Mouse (Mus musculus): ENCODE results near the gene Tmem177.

Gene Tmem177

DNA sequence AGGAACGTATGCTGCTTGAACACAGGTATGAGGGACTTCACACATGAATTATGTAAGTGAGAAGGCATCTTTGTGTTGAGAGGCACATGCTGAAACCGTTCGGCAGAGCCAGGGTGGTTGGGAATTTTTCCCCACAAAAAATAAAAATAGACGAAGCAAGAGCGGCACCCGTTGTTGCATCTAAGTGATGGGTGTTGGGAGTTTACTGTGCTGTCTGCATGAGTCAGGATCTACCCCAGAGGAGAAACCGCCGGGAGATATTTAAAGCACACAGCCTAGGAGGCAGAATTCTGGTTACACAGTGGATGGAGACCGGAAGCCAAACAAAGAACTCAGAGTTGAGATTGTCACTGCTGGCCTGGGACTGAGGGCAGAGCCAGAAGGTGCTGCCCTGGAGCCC, 21.9 kb downstream of the Tmem177 start:
- DNase-seq (ENCODE audit: low spot score in 2 of 2), result no peak

DNA sequence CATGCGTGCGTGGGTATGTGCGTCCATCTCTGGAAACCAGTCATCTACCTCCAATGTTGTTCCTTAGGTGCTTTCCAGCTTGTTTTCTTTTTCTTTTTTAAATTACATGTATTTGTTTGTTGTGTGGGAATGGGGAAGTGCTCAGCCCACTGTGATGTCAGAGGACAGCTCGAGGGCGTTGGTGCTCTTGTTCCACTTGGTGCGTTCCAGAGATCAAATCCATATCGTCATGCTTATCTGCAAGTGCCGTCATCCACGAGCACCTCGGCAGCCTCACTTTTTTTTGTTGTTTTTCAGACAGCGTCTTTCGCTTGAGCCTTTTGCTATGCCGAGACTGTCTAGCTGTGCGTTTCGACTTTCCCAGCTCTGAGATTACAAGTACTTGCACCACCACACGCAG, 23.7 kb downstream of the Tmem177 start:
- no peak for DNase-seq (ENCODE audit: low spot score in 2 of 2)

DNA sequence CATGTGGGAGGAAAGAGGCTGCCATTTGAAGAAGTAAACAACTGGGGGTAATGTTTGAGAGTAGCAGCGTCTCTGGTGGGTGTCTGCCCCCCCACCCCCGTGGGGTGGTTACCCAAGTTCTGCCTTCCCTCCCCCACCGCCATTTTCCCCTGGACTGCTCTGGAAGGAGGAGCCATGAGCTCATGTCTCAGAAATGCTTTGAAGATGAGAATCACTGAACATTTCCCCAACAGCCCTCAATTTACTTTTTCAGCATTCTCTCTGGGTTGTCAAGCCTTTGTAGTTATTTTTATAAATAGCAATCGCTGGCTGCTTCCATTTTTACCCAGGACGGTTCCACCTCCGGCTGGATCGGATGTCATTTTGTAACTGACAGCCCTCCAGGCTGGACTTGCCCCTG, 26.7 kb downstream of the Tmem177 start:
- DNase-seq (ENCODE audit: low spot score in 2 of 2), result no peak

DNA sequence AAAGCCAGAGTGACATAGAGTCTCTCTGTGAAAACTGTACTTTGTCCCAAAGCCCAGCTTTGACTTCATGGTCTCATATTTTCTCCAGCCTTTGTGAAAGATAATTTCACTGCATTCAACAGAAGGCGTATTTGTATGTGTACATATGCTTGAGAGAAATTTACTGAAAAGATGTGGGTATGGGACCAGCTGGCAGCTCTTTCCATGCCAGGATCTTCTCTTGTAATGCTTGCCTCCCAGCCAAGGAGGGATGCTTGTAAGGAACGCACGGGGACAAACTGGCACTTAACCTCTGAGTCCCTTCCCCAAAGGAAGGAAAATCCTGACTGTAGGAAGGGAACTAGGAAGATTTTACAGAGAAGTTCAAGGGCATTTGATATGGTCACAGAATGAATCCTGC, 28.7 kb downstream of the Tmem177 start:
- DNase-seq (ENCODE audit: low spot score in 2 of 2), result no peak

DNA sequence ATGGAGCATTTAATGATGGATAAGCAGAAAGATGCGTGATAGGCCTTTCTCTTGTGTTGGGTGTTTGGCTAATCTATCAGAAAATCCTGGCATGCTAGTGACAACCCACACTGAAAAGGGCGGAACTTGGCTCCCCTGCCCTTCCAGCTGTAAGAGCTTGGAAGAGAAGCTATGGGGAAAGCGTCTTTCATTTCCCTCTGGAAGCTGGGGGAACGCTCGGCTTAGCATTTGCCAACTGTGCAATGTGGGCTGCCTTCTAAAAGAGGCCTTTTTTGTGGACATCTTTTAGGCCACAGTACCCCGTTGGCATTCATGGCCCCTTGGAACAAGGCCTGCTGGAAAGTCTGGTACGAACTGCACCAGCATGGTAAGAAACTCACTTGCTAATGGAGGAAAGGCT, 34.1 kb downstream of the Tmem177 start:
- DNase-seq (ENCODE audit: low spot score in 2 of 2), result no peak

DNA sequence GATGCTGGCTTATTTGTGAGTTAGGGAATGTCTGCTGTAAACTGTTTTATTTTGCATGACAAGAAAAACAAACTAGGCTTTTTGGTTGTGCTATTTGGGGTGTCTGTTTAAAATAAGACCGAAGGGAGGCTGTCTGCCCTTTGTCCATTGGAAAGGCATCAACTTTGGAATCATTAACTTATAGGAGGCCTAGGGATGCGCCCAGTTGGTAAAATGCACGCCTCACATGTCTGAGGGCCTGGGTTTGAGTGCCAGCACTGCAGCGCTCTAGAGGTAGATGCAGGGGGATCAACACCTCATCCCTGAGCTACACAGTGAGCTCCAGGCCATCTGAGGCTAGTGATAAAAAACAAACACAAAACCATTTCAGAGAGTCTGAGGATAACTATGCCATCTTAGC, 35.5 kb downstream of the Tmem177 start:
- DNase-seq (ENCODE audit: low spot score in 2 of 2), result no peak

DNA sequence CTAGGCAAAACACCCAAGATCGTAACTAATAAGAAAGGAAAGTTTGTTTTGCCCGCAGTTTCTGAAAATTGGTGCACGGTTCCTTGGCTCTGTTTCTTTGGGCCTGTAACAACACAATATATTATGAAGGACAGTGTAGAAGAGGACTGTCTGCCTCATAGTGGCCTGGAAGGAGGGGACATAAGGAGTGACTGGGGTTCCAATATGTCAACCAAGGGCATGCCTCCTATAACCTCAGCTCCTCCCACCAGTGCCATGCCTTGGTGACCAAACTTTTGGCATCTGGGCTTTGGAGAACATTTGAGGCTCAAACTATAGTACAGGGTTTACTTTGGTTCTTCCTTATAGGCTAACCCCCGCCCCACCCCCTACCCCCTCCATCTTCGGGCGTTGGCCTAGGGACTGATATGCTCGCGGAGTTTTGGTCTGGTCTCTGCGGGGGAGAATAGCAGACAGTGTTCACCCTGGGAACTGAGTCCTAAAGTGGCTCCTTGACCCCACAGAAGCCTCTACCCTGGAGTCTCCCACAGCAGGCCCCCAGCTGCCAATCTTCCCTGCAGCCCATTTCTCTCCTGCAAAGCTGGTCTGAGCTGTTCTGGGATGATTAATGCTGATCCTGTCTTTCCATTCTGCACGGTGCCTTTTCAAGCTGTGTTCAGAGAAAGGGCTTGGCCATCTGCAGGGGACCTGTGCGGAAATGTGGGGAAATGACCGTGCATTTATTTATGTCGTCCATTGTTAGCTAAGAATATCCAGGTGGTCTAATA, 44.4 kb downstream of the Tmem177 start:
- DNase-seq (ENCODE audit: low spot score in 2 of 2), result no peak

DNA sequence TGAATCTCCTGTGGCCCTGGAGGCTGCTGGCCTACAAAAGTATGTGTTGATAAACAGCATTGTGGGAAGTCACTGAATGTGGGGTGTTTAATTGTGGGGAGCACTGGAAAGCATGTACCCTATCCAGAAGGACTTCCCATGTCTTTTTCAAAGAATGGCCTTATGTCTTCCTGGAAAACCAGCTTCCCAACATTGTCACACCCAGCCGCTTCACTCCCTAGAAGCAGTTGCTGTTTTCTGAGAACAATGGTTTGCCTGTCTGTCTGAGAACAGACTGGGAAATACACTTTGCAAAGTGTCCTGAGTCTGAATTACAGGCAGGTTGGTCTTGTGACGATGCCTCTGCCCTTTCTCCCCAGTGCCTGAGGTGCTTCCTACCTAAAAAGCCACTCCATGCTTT, 45.7 kb downstream of the Tmem177 start:
- DNase-seq (ENCODE audit: low spot score in 2 of 2), result no peak

DNA sequence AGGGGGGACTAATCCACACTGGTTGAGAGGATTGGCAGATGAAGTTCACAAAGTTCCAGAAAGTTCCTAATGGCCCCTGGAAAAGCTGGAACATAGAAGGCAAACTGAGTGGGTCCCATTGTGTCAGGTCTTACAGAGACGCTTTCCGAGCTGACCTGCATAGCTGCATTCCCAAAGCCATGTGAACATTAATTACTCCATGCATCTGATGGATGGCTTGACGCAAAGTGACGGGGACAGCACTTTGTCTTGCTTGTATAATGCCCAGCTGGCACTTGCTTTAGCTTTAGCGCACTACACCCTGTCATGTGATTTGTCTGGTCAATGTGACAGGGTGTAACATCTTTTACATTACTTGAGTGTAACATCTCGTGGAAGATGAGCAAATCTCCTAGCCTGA, 47.7 kb downstream of the Tmem177 start:
- no peak for DNase-seq (ENCODE audit: low spot score in 2 of 2)

DNA sequence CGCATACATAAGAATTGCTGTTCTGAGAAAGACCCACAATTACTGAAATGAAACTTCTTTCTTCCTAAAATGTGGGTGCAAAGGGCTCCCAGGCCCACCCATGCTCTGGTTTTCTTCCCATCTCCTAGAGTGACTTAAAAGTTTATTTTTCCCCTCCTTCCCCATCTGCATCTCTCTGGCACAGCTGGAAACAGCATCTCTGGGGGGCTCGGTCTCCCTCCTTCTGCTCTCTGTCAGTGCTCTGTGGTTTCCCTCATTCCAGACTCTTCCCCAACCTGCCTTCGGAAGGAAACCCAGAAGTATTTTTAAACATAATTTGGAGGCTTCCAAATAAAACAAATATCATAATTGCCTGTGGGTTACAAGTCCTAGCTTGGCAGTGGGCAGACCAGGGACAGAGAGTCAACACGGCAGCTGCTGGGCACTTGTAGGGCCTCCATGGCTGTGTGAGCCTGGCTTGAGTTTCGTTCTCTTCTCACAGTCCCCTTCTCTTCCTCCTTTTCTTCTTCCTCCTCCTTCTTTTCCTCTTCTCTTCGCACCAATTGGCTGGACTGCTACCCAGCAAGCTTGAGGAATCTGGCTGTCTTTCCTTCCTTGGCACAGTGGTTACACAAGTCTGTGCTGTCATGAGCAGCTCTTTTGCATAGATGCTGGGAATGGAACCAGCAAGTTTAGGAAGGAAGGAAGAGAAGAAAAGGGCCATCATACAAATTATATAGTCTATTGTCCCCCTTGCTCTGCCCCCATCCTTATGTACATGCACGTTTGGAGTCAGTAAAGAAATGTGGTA, 49.3 kb downstream of the Tmem177 start:
- no peak for DNase-seq (ENCODE audit: low spot score in 2 of 2)

DNA sequence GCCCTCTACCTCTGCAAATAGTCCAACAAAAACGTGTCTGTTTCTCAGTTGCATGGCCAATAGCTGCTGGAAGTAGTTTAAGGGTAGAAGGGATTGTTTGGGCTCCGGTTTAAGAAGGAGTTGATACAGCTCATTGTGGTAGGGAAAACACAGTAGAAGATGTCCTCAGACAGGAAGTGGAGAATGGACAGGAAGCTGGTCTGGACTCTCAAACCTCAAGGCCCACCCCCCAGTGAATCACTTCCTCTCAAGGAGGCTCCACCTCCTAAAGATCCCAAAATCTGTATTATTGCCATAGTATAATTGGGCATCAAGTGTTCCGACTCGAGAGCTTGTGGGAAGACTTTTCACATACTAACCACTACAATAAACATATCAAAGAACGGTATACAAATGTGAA, 53.4 kb downstream of the Tmem177 start:
- DNase-seq (ENCODE audit: low spot score in 2 of 2), result no peak

All from thymus, postnatal 10 days (tissue).